Mouse (Mus musculus) G1E-ER4 (cell line): Measurements from ENCODE around the gene Zcchc14. TPM values are rescaled to one million over a fixed set of nuclear protein-coding genes. Genes with fewer than 3 reads are reported as not detected.

ENCODE experiments used
- GATA1 ChIP-seq: IDR thresholded peaks from one replicate; pipeline ENCODE4 v1.8.0; 2012; ENCODE audit warnings: low read length, inconsistent platforms
- polyA plus RNA-seq: library from polyadenylated mRNA; stranded (reverse); fragments of >175 nt; gene quantifications from 2 replicates; pipeline ENCODE4 v1.2.3, GENCODE M21; 2012

Gene Zcchc14
- polyA plus RNA-seq, 1 experiment = not detected

GRCm38 (mm10) chr8:121585159-121585825, 67.4 kb downstream of the Zcchc14 start:
- no peak for TF ChIP-seq GATA1

GRCm38 (mm10) chr8:121584730-121585129, 68.0 kb downstream of the Zcchc14 start:
- no peak for TF ChIP-seq GATA1

- no peak for TF ChIP-seq GATA1
Measured at GRCm38 (mm10) chr8:121583653-121584052, 69.0 kb downstream of the Zcchc14 start.

GRCm38 (mm10) chr8:121580465-121580864, 72.2 kb downstream of the Zcchc14 start:
- TF ChIP-seq GATA1 = no peak

DNA sequence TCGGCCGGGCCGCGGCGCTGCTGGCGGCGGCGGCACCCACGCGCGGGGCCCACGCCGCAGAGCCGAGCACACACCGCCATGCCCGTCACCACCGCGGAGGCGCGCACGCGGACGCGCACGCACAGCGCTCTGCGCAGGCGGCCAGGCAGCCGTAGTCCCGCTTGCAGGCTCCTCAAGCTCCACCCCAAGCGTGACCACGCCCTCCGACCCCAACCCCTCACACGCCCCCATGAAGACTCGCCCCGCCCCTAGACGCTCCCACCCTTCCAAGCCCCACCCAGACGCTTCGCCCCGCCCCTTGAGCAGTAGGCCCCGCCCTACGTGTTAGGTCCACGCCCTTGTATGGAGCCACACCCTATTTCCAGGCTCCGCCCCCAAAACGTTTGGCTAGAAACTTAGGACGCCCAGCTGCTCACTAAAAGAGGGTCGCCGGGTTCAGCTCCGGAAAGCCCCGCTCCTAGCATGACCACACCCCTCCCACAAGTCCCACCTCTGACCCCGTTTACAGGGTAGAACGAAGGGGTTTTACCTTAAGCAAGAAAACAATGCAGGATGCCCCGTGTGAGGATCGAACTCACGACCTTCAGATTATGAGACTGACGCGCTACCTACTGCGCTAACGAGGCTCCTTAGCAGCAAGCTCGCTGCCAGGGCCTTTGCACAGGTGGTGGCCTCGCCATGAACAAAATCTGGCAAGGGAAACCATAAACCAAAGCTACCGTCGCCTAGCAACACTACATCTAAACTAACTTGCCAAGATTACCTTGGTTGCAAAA, 73.8 kb downstream of the Zcchc14 start, which contains the start of gene Fbxo31:
TSS of gene Fbxo31 (minus strand) at position 131 of the 776 bp plus-strand sequence.
- no peak for TF ChIP-seq GATA1

DNA sequence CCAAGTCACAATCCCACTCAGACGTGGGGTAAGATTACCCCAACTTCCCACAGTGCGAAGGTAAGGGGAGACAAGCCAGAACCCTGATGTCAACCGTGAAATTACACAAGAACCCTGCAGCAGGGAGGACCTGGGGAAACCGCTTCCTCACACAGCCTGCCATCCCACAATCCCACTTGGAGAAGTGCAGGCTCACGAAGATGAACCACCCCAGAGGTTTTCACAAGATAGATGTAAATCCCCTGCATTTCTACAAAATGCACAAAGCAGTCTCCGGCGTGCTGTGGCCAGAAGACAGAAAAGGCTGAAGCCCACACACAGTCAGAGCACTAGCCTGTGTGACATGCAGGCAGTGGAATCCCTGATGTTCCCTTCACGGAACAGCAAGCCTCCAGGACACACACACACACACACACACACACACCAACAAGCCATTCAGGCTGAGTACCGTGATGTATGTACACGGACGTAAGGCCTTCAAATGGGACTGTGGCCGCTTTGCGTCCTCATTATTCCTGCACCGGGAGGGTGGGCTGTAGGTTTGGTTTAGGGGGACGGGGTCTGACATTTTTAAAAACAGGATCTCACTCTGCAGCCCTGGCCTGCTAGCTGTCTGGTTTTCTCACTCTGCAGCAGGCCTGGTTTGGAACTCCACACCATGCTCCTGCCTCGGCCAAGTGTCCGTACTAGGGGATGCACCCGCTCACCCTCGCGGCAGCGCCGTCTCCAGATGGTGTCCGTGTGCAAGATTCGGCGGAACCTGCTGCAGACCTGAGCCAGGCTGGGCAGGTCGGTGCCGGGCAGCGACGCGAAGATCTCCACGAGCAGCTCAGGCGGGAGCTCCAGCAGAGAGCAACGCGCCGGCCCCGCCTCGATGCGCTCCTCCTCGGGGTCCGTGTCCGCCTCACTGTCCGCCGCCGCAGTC, 74.7 kb downstream of the Zcchc14 start:
- TF ChIP-seq GATA1 = no peak

- TF ChIP-seq GATA1 = no peak
Measured at GRCm38 (mm10) chr8:121575661-121576060, 77.0 kb downstream of the Zcchc14 start.

DNA sequence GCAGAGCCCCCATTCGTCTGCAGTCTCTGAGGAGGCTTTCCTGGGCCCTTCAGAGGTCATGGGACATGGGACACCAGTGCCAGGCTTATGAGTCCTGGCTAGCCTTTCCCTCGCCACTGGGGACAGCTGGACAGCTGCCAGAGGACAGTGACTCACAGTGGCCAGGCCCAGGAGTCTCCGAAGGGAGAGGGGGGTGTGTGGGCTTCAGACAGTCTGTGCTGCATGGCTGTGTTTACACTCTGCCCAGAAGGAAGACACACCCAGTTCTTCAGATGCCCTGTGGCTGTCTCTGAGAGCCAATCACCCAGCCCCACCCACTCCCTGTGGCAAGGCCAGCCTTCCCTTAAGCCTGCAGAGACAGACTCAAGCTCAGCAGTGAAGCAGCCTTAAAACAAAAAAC, 79.4 kb downstream of the Zcchc14 start:
- no peak for TF ChIP-seq GATA1

DNA sequence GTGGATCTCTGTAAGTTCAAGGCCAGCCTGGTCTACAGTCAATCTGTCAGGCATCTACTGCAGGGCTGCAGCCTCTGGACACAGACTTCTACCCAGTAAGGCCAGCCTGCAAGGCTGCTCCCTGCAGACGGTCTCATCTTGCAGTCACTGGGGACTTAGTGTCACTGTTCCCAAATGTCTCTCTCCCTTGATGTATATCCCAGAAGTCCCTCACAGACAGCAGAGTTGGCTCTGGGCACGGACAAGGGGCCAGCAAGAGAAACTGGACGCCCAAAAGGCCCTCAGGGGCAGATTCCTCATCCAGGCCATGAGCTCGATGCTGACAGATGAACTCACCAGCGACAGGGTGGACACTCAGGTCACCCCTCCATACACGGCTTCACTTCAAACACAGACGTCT, 80.6 kb downstream of the Zcchc14 start:
- TF ChIP-seq GATA1 = no peak

DNA sequence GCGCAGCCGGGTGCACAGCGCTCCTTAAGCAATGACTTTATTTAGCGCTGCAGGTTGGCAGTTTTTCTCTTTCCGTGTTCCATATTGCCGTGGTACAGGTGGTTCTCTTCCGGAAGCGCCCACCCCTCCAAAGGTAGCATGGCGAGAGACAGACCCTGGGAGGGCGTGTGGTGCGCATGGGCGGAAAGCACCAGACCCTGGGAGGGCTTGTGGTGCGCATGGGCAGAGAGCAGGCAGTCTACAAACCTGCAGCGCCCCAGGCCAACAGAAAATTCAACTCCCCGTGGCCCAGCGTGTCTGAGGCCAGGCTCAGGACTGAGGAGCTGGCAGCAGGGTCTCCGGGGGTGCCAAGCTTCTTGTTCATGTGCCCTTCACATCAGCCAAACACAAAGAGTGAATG, 81.9 kb downstream of the Zcchc14 start:
- no peak for TF ChIP-seq GATA1

- no peak for TF ChIP-seq GATA1
Measured at GRCm38 (mm10) chr8:121570335-121570734, 82.4 kb downstream of the Zcchc14 start.

DNA sequence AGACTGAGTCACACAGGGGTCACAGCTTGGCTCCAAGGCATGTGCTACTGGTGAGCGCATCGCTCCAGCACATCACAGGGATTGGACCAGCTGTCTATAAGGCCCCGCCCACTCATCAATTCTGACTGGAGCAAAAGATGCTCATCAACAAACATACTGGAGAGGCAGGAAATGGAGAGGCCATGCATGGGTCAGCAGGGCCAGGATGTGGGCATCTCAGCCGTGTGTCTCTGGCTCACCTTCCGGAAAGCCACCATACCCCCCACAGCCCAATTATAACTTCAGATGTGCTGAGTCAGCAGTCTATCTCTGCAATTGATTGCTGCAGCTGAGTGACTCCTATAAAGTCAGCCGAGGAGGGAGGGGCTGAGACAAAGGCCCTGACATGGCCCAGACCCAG, 84.4 kb downstream of the Zcchc14 start:
- TF ChIP-seq GATA1 = no peak

DNA sequence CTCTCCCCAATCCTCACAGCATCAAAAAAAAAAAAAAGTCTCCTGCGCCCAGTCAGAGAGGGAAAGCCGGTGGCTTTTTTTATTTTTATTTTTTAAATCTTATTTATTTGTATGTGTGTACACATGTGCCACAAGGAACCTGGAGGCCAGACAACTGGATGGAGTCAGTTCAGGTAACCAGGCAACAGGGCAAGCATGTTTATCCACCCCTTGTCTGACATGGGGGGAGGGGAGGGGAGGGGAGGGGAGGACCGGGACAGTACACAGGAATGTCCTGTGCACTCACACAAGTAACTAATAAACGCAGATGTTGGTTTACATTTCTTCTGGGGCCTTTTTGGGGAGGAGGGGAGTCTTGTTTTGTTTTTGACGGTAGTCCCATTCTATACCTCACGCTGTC, 89.0 kb downstream of the Zcchc14 start:
- no peak for TF ChIP-seq GATA1

- no peak for TF ChIP-seq GATA1
Measured at GRCm38 (mm10) chr8:121562941-121563351, 89.8 kb downstream of the Zcchc14 start.

- no peak for TF ChIP-seq GATA1
Measured at GRCm38 (mm10) chr8:121561636-121562345, 90.9 kb downstream of the Zcchc14 start.

DNA sequence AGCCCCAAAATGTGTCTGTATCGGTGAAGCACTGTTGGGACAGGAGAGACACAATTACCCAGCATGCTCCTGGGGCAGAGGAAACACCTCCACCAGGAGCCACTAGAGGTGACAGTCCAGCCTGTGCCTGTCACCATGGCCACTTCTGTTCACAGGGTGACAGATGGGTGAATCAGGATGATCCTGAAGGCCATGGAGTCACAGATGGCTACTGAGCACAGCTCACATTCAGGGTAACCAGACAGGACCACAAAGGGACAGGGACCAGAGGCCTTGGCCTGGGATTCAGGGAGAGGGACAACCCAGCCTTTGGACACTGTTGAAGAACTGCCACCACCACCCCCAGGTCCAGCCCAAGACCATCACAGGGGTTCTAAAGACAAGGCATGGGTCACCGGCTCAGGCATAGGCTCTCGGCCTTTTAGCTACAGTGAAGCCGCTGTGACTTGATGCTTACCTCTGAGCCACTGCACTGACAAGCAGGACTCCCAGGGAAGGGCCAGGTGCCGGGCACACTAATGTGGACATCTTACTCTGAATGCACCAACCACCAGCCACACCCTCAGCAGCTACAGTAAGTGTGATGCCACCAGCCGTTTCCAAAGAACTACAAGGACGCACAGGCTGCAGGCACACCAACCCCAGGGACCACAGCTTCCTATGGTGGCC, 92.1 kb downstream of the Zcchc14 start:
- TF ChIP-seq GATA1 = no peak
